9 mouse cellular contexts compared by ENCODE assay signal in the genomic region with DNA sequence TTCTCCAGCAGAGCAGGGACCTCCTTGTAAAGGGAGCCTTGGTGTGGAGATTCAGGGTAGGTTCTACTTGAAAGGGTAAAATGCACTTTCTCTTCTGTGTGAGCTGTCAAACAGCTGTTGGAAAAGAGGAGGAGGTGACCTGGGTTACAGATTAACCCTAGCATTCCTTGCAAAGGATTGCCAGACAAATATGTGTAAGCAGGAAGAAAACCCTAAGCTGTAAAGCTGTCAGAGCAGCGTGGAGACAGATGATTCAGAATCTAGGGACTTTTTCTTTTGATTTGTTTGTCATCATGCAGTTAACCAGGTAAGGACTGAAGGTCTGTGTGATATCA. TPM values are rescaled to one million over a fixed set of nuclear protein-coding genes. Genes with fewer than 3 reads are reported as not detected.
A peak's percentile ranks its signal among the peaks of the same experiment; 100 is the strongest.
DNase-seq lines count a peak whose midpoint lies in the region; ATAC-seq and TF ChIP-seq lines count a peak whose summit lies in the region.
"Had no signal": no experiment of that assay in that cellular context is flagged by ENCODE, and none has a peak within 500 bp of the region (broad histone marks: within the 10 kb centered on the region; RNA-seq: fewer than 3 reads in every experiment).

No protein-coding gene starts in this region.

- peak overlapping the region; percentile 96 for H3K27ac ChIP-seq in cerebellum, adult 2 months (ENCODE audit: insufficient read depth, low read length)
- peak overlapping the region; percentile 11 for H3K27ac ChIP-seq in hindbrain, embryonic 16.5 days (ENCODE audit: low read depth, low read length)
- no peak overlapping the region for H3K27ac ChIP-seq in liver, embryonic 16.5 days (ENCODE audit: low read length)

- no peaks in the 10 kb centered on the region for H3K27me3 ChIP-seq in cerebellum, adult 2 months (ENCODE audit: control insufficient read depth, insufficient read depth, low read length)
- H3K27me3 ChIP-seq in hindbrain, embryonic 16.5 days (replicated peaks; ENCODE audit: control insufficient read depth, insufficient read depth, low read length), result no peaks in the 10 kb centered on the region
- H3K27me3 ChIP-seq in liver, embryonic 16.5 days (ENCODE audit: control insufficient read depth, insufficient read depth, low read depth, low read length), result peaks cover 11% of the 10 kb centered on the region

- TF ChIP-seq CTCF in cerebellum, adult 2 months (IDR thresholded peaks at IDR 0.05; ENCODE audit: borderline replicate concordance, insufficient read depth, low read depth, low read length), result no peak

- H3K4me3 ChIP-seq in cerebellum, adult 2 months (replicated peaks; ENCODE audit: insufficient read depth, low read depth, low read length), result peak overlapping the region; percentile 97
- H3K4me3 ChIP-seq in hindbrain, embryonic 16.5 days (ENCODE audit: low read length), result peak overlapping the region; percentile 49
- no peak overlapping the region; the same call in 1 of the 2 replicates for H3K4me3 ChIP-seq in liver, embryonic 16.5 days (ENCODE audit: low read depth, low read length)

- ATAC-seq in hindbrain, embryonic 16.5 days, result no peak
- no peak for ATAC-seq in liver, embryonic 16.5 days (ENCODE audit: low read depth)

- H3K4me1 ChIP-seq in cerebellum, adult 2 months (ENCODE audit: control insufficient read depth, insufficient read depth, low read length), result no peaks in the 10 kb centered on the region
- no peaks in the 10 kb centered on the region; the same call in 1 of the 2 replicates for H3K4me1 ChIP-seq in hindbrain, embryonic 16.5 days (ENCODE audit: control insufficient read depth, insufficient read depth, low read depth, low read length)
- no peaks in the 10 kb centered on the region for H3K4me1 ChIP-seq in liver, embryonic 16.5 days (ENCODE audit: control insufficient read depth, low read depth, low read length)

- 3% methylated on average over 1 of the region's 1 CpGs for WGBS in cerebellum, adult 2 months
- WGBS in hindbrain, embryonic 16.5 days, result 16% methylated on average over 1 of the region's 1 CpGs
- WGBS in liver, embryonic 16.5 days (ENCODE audit: insufficient replicate concordance), result 0% methylated on average over 1 of the region's 1 CpGs

- no peaks in the 10 kb centered on the region for H3K36me3 ChIP-seq in hindbrain, embryonic 16.5 days (ENCODE audit: control insufficient read depth, insufficient read depth, low read length)
- H3K36me3 ChIP-seq in liver, embryonic 16.5 days (ENCODE audit: control insufficient read depth, insufficient read depth), result no peaks in the 10 kb centered on the region

- H3K9me3 ChIP-seq in hindbrain, embryonic 16.5 days (ENCODE audit: control insufficient read depth, low read length), result no peaks in the 10 kb centered on the region
- no peaks in the 10 kb centered on the region for H3K9me3 ChIP-seq in liver, embryonic 16.5 days (replicated peaks; ENCODE audit: control insufficient read depth, low read length)

- no peak for DNase-seq in cerebellum, adult 2 months
- no peak for DNase-seq in cerebellum, adult 8-10 months
- peak; percentile 37 for DNase-seq in 3T3-L1 (ENCODE audit: low read depth, low spot score)
- DNase-seq in gastrocnemius, postnatal 10 days, result no peak
- DNase-seq in layer of hippocampus, postnatal 10 days (ENCODE audit: low spot score in 2 of 2), result no peak
- DNase-seq in cerebellum, postnatal 36 days, result no peak
- DNase-seq: thymus, postnatal 36 days had no signal

- peak overlapping the region; percentile 64 for H3K9ac ChIP-seq in hindbrain, embryonic 16.5 days (ENCODE audit: low read depth, low read length)
- no peak overlapping the region for H3K9ac ChIP-seq in liver, embryonic 16.5 days (ENCODE audit: low read depth, low read length)

- peak overlapping the region; percentile 60 for H3K4me2 ChIP-seq in hindbrain, embryonic 16.5 days (ENCODE audit: low read length)
- H3K4me2 ChIP-seq in liver, embryonic 16.5 days (ENCODE audit: low read depth, low read length), result peak overlapping the region; percentile 34; the same call in 1 of the 2 replicates

- TF ChIP-seq POLR2A in cerebellum, adult 2 months (IDR thresholded peaks at IDR 0.05; ENCODE audit: borderline replicate concordance, insufficient read depth, low read length), result no peak

RNA-seq across cellular contexts. Expression of gene Brinp3, which starts 4.2 kb away (rescaled TPM):
- polyA plus RNA-seq in cerebellum, adult 2 months (2012; rRNA removed), result 19.9 and 21.7 TPM in 2 replicates
- 42.6 and 46.5 TPM in 2 replicates for polyA plus RNA-seq in hindbrain, embryonic 16.5 days (2015; fragmentation: Nextera tagmentation; extraction: Ambion mirVana)
- 0.02 TPM in 1 of 2 replicates, not detected in the other for polyA plus RNA-seq in liver, embryonic 16.5 days (2015; fragmentation: Nextera tagmentation; extraction: Ambion mirVana)
- under 1 TPM; 0.19 to 0.34 TPM for total RNA-seq in gastrocnemius, postnatal 10 days (2021)
- 10 to 100 TPM; 32.5 to 39.9 TPM for total RNA-seq in layer of hippocampus, postnatal 10 days (2021)

Comparison
In these comparisons a context has a peak if more than half of its experiments do, and no peak if none do; other contexts are left out.
1. RNA of gene Brinp3, which starts 4.2 kb away (polyA plus RNA-seq): 42.6 to 46.5 TPM in hindbrain, embryonic 16.5 days and 19.9 to 21.7 TPM in cerebellum, adult 2 months; 0.02 TPM in liver, embryonic 16.5 days; every median in the first group is over 10 times any median in the second.